Mouse (Mus musculus): ENCODE measurements around the gene Fkbp11. TPM values are rescaled to one million over a fixed set of nuclear protein-coding genes. Genes with fewer than 3 reads are reported as not detected.
A peak's percentile ranks its signal among the peaks of the same experiment; 100 is the strongest.

Fkbp11 gene
- total RNA-seq, 2 experiments from 2014 or later = 1.9 TPM

GRCm38 (mm10) chr15:98717301-98717700, 10.7 kb downstream of the Fkbp11 start:
- no peak for DNase-seq (ENCODE audit: extremely low spot score in 1 of 2, low spot score in 2 of 2)
- H3K27ac ChIP-seq = no peak overlapping the region
- no peak for TF ChIP-seq CTCF (IDR thresholded peaks at IDR 0.05)
- no peak overlapping the region for H3K4me3 ChIP-seq
- intact Hi-C loops (cut with DNase I) = no loop called here

GRCm38 (mm10) chr15:98714230-98714652, 13.8 kb downstream of the Fkbp11 start:
- intact Hi-C loops (cut with DNase I) = no loop called here
- DNase-seq (ENCODE audit: extremely low spot score in 1 of 2, low spot score in 2 of 2) = no peak

GRCm38 (mm10) chr15:98710442-98710841, 17.6 kb downstream of the Fkbp11 start:
- H3K4me3 ChIP-seq = 0 out of 2 replicates have a peak overlapping the region, but pooled peaks have one; percentile 16
- TF ChIP-seq CTCF (IDR thresholded peaks at IDR 0.05) = peak; percentile 89
- peak; percentile 65 to 78 for DNase-seq (ENCODE audit: extremely low spot score in 1 of 2, low spot score in 2 of 2)
- H3K27ac ChIP-seq = no peak overlapping the region
- intact Hi-C loops (cut with DNase I) = no loop called here

More at GRCm38 (mm10) chr15:98714230-98714652, 13.8 kb downstream of the Fkbp11 start:
- no peak for TF ChIP-seq CTCF (IDR thresholded peaks at IDR 0.05)
- H3K27ac ChIP-seq = no peak overlapping the region
- no peak overlapping the region for H3K4me3 ChIP-seq

GRCm38 (mm10) chr15:98707766-98708372, 20.1 kb downstream of the Fkbp11 start, which contains the start of gene Ccdc65:
Gene Ccdc65 (plus strand): TSS chr15:98708207.
- intact Hi-C loops (cut with DNase I) = no loop called here
- peak; percentile 77 for TF ChIP-seq CTCF (IDR thresholded peaks at IDR 0.05)
- Histone ChIP-seq H3K27ac (peak within 1 kb of the TSS; percentile 47), H3K4me3 (peak within 1 kb of the TSS; percentile 68)
- DNase-seq (ENCODE audit: extremely low spot score in 1 of 2, low spot score in 2 of 2) = peak; percentile 84 to 85

GRCm38 (mm10) chr15:98704312-98704711, 23.7 kb downstream of the Fkbp11 start:
- no peak for DNase-seq (ENCODE audit: extremely low spot score in 1 of 2, low spot score in 2 of 2)
- TF ChIP-seq CTCF (IDR thresholded peaks at IDR 0.05) = no peak
- intact Hi-C loops (cut with DNase I) = no loop called here
- H3K27ac ChIP-seq = no peak overlapping the region
- H3K4me3 ChIP-seq = no peak overlapping the region

- peak; percentile 92 for TF ChIP-seq CTCF (IDR thresholded peaks at IDR 0.05)
- peak; percentile 91 to 95 for DNase-seq (ENCODE audit: extremely low spot score in 1 of 2, low spot score in 2 of 2)
- Histone ChIP-seq H3K27ac (peak overlapping the region; percentile 89), H3K4me3 (peak overlapping the region; percentile 47)
- intact Hi-C loops (cut with DNase I) = loop anchor here (1.0 to 2.0 kb wide), 2 partner anchors 23 to 35 kb away; partner anchors contain the start of gene Rnd1
These were observed 28.6 kb downstream of the Fkbp11 start for GRCm38 (mm10) chr15:98699190-98700105.

GRCm38 (mm10) chr15:98696216-98696615, 31.8 kb downstream of the Fkbp11 start:
- H3K27ac ChIP-seq = no peak overlapping the region
- intact Hi-C loops (cut with DNase I) = no loop called here
- TF ChIP-seq CTCF (IDR thresholded peaks at IDR 0.05) = no peak
- no peak overlapping the region for H3K4me3 ChIP-seq
- no peak for DNase-seq (ENCODE audit: extremely low spot score in 1 of 2, low spot score in 2 of 2)

- intact Hi-C loops (cut with DNase I) = no loop called here
- H3K4me3 ChIP-seq = no peak overlapping the region
- no peak for TF ChIP-seq CTCF (IDR thresholded peaks at IDR 0.05)
- H3K27ac ChIP-seq = no peak overlapping the region
- DNase-seq (ENCODE audit: extremely low spot score in 1 of 2, low spot score in 2 of 2) = no peak
These were observed 32.3 kb downstream of the Fkbp11 start for GRCm38 (mm10) chr15:98695726-98696125.

- DNase-seq (ENCODE audit: extremely low spot score in 1 of 2, low spot score in 2 of 2) = no peak
- TF ChIP-seq CTCF (IDR thresholded peaks at IDR 0.05) = no peak
- Histone ChIP-seq H3K4me3 (no peak overlapping the region), H3K27ac (peak overlapping the region; percentile 73)
- intact Hi-C loops (cut with DNase I) = no loop called here
These were observed 35.8 kb downstream of the Fkbp11 start for GRCm38 (mm10) chr15:98692171-98692715.

GRCm38 (mm10) chr15:98691486-98692147, 36.4 kb downstream of the Fkbp11 start:
- TF ChIP-seq CTCF (IDR thresholded peaks at IDR 0.05) = no peak
- DNase-seq (ENCODE audit: extremely low spot score in 1 of 2, low spot score in 2 of 2) = no peak
- Histone ChIP-seq H3K4me3 (no peak overlapping the region), H3K27ac (peak overlapping the region; percentile 82)
- intact Hi-C loops (cut with DNase I) = no loop called here

GRCm38 (mm10) chr15:98689682-98690081, 38.3 kb downstream of the Fkbp11 start:
- H3K27ac ChIP-seq = peak overlapping the region; percentile 82
- DNase-seq (ENCODE audit: extremely low spot score in 1 of 2, low spot score in 2 of 2) = no peak
- no peak overlapping the region for H3K4me3 ChIP-seq
- intact Hi-C loops (cut with DNase I) = no loop called here
- TF ChIP-seq CTCF (IDR thresholded peaks at IDR 0.05) = no peak

Measured in left cerebral cortex, adult 2 months (tissue).